Mouse (Mus musculus) heart, embryonic 14.5 days (tissue): ENCODE data around the gene Chst15. TPM values are rescaled to one million over a fixed set of nuclear protein-coding genes. Genes with fewer than 3 reads are reported as not detected.

Experiments
- ATAC-seq: fragments of 200-750 bp; cut with Nextera tagmentation; 2 replicates; pipeline ENCODE4 v1.8.0; 2017; ENCODE audit warnings: low read depth, moderate TSS enrichment; ENCODE audit not compliant: insufficient number of reproducible peaks, insufficient read depth, low FRiP score
- H3K27ac ChIP-seq, 2 experiments: fragments of 200-500 bp in 1 of 2; fragments of 300-500 bp in 1 of 2; sonication (generic) in 1 of 2; replicated peaks in 1 of 2; 2 replicates each; pipeline ENCODE4 v1.5.1; 2012 to 2014; ENCODE audit warnings: low read depth in 2 of 2, low read length in 2 of 2, control low read depth in 1 of 2, mild to moderate bottlenecking in 1 of 2, mixed read lengths in 1 of 2; ENCODE audit not compliant: control insufficient read depth in 1 of 2, insufficient read depth in 1 of 2
- H3K27me3 ChIP-seq: fragments of 300-500 bp; sonication (generic); 2 replicates; pipeline ENCODE4 v1.6.1; 2014; ENCODE audit warnings: mild to moderate bottlenecking, low read length, control low read depth; ENCODE audit not compliant: control insufficient read depth, insufficient read depth
- H3K36me3 ChIP-seq: fragments of 300-500 bp; sonication (generic); 2 replicates; pipeline ENCODE4 v1.6.1; 2014; ENCODE audit warnings: mild to moderate bottlenecking, control low read depth, low read length, mixed read lengths; ENCODE audit not compliant: control insufficient read depth, insufficient read depth
- H3K4me1 ChIP-seq, 2 experiments: fragments of 200-500 bp in 1 of 2; fragments of 300-500 bp in 1 of 2; sonication (generic) in 1 of 2; 2 replicates each; pipeline ENCODE4 v1.6.1; 2012 to 2014; ENCODE audit warnings: low read length in 2 of 2, control low read depth in 1 of 2, mixed read lengths in 1 of 2; ENCODE audit not compliant: control insufficient read depth in 2 of 2, insufficient read depth in 2 of 2
- H3K4me2 ChIP-seq: fragments of 300-500 bp; sonication (generic); 2 replicates; pipeline ENCODE4 v1.6.1; 2014; ENCODE audit warnings: mild to moderate bottlenecking, low read length
- H3K4me3 ChIP-seq, 2 experiments: fragments of 200-500 bp in 1 of 2; fragments of 300-500 bp in 1 of 2; sonication (generic) in 1 of 2; 2 replicates each; pipeline ENCODE4 v1.5.1; 2012 to 2014; ENCODE audit warnings: low read length in 2 of 2, mild to moderate bottlenecking in 2 of 2, control low read depth in 1 of 2, low read depth in 1 of 2, moderate library complexity in 1 of 2; ENCODE audit not compliant: control insufficient read depth in 1 of 2, insufficient read depth in 1 of 2
- H3K9ac ChIP-seq: fragments of 300-500 bp; sonication (generic); 2 replicates; pipeline ENCODE4 v1.6.1; 2014; ENCODE audit warnings: mild to moderate bottlenecking, low read length
- H3K9me3 ChIP-seq: fragments of 300-500 bp; sonication (generic); 2 replicates; pipeline ENCODE4 v1.6.1; 2016; ENCODE audit warnings: low read length, control low read depth; ENCODE audit not compliant: control insufficient read depth
- WGBS: fragments of 180-500 bp; shearing (Covaris S2); extraction: QIAGEN DNeasy Blood & Tissue Kit; methylation state at CpG from one replicate; pipeline ENCODE4 v1.1.7; 2014; 5-methylcytosine and 5-hydroxymethylcytosine counted together
- polyA plus RNA-seq: library from polyadenylated mRNA; unstranded; fragments of >200 nt; fragmentation: Nextera tagmentation; extraction: Ambion mirVana; gene quantifications from 2 replicates; pipeline ENCODE4 v1.2.1, GENCODE M21; 2014

Gene Chst15
- polyA plus RNA-seq, 1 experiment from 2014 or later = 3.3 TPM

- no peak overlapping the region for H3K27ac ChIP-seq
- no peak for ATAC-seq
- H3K9ac ChIP-seq = no peak overlapping the region
- H3K4me3 ChIP-seq = no peak overlapping the region
- no peaks in the 10 kb centered on the region for H3K9me3 ChIP-seq
- WGBS = 87% methylated on average over 7 of the region's 7 CpGs
- H3K27me3 ChIP-seq = no peaks in the 10 kb centered on the region
- H3K4me1 ChIP-seq = peaks cover 4 to 5% of the 10 kb centered on the region in 2 experiments; a peak in 2 of 4 replicates
- H3K36me3 ChIP-seq = no peaks in the 10 kb centered on the region
- no peak overlapping the region for H3K4me2 ChIP-seq
Observed at GRCm38 (mm10) chr7:132298412-132298990, 18.5 kb downstream of the Chst15 start.

GRCm38 (mm10) chr7:132296661-132297443 lies 20.2 kb downstream of the Chst15 start:
- H3K4me2 ChIP-seq = no peak overlapping the region
- 50% methylated on average over 4 of the region's 4 CpGs for WGBS
- no peaks in the 10 kb centered on the region for H3K9me3 ChIP-seq
- no peaks in the 10 kb centered on the region for H3K36me3 ChIP-seq
- H3K4me3 ChIP-seq = no peak overlapping the region
- H3K27ac ChIP-seq = no peak overlapping the region
- no peak overlapping the region for H3K9ac ChIP-seq
- H3K27me3 ChIP-seq = no peaks in the 10 kb centered on the region
- peaks cover 0 to 2% of the 10 kb centered on the region in 2 experiments; a peak in 1 of 4 replicates for H3K4me1 ChIP-seq
- no peak for ATAC-seq

- ATAC-seq = no peak
- Histone ChIP-seq H3K9ac (no peak overlapping the region), H3K4me1 (peaks cover 0 to 2% of the 10 kb centered on the region in 2 experiments; a peak in 1 of 4 replicates), H3K9me3 (no peaks in the 10 kb centered on the region), H3K27ac (no peak overlapping the region), H3K27me3 (no peaks in the 10 kb centered on the region), H3K36me3 (no peaks in the 10 kb centered on the region), H3K4me2 (no peak overlapping the region), H3K4me3 (no peak overlapping the region)
- 88% methylated on average over 3 of the region's 3 CpGs for WGBS
Observed at GRCm38 (mm10) chr7:132296132-132296531, 20.9 kb downstream of the Chst15 start.

GRCm38 (mm10) chr7:132287340-132287664 lies 29.7 kb downstream of the Chst15 start:
- Histone ChIP-seq H3K27me3 (no peaks in the 10 kb centered on the region), H3K4me2 (no peak overlapping the region), H3K4me3 (no peak overlapping the region), H3K9ac (no peak overlapping the region), H3K4me1 (peaks cover 18 to 33% of the 10 kb centered on the region in 2 experiments; a peak in 3 of 4 replicates), H3K27ac (no peak overlapping the region), H3K36me3 (no peaks in the 10 kb centered on the region), H3K9me3 (no peaks in the 10 kb centered on the region)
- WGBS = 72% methylated on average over 3 of the region's 3 CpGs
- ATAC-seq = no peak

- no peak for ATAC-seq
- Histone ChIP-seq H3K9me3 (no peaks in the 10 kb centered on the region), H3K4me2 (no peak overlapping the region), H3K36me3 (no peaks in the 10 kb centered on the region), H3K27ac (no peak overlapping the region), H3K4me3 (no peak overlapping the region), H3K27me3 (no peaks in the 10 kb centered on the region), H3K4me1 (peaks cover 18 to 33% of the 10 kb centered on the region in 2 experiments; a peak in 3 of 4 replicates), H3K9ac (no peak overlapping the region)
- WGBS = 27% methylated on average over 14 of the region's 14 CpGs
Observed at GRCm38 (mm10) chr7:132286630-132287339, 30.2 kb downstream of the Chst15 start.

GRCm38 (mm10) chr7:132284795-132285194 lies 32.2 kb downstream of the Chst15 start:
- H3K27ac ChIP-seq = no peak overlapping the region
- peaks cover 18 to 33% of the 10 kb centered on the region in 2 experiments; a peak in 3 of 4 replicates for H3K4me1 ChIP-seq
- no peaks in the 10 kb centered on the region for H3K9me3 ChIP-seq
- no peaks in the 10 kb centered on the region for H3K36me3 ChIP-seq
- H3K27me3 ChIP-seq = no peaks in the 10 kb centered on the region
- no peak overlapping the region for H3K4me2 ChIP-seq
- no peak overlapping the region for H3K9ac ChIP-seq
- H3K4me3 ChIP-seq = no peak overlapping the region
- 19% methylated on average over 1 of the region's 1 CpGs for WGBS
- ATAC-seq = no peak

- no peaks in the 10 kb centered on the region for H3K27me3 ChIP-seq
- no peak overlapping the region for H3K27ac ChIP-seq
- no peak overlapping the region for H3K9ac ChIP-seq
- no peak overlapping the region for H3K4me2 ChIP-seq
- no peaks in the 10 kb centered on the region for H3K9me3 ChIP-seq
- no peak overlapping the region for H3K4me3 ChIP-seq
- H3K4me1 ChIP-seq = peaks cover 18 to 33% of the 10 kb centered on the region in 2 experiments; a peak in 3 of 4 replicates
- 84% methylated on average over 7 of the region's 7 CpGs for WGBS
- no peaks in the 10 kb centered on the region for H3K36me3 ChIP-seq
- ATAC-seq = no peak
Observed at GRCm38 (mm10) chr7:132284048-132284737, 32.8 kb downstream of the Chst15 start.
